Mouse (Mus musculus): ENCODE data around the gene Etv1. TPM values are rescaled to one million over a fixed set of nuclear protein-coding genes. Genes with fewer than 3 reads are reported as not detected.

The Etv1 gene
- polyA plus RNA-seq (2016; fragmentation: Nextera tagmentation; extraction: Ambion mirVana): 18.5 and 21.1 TPM in 2 replicates

DNA sequence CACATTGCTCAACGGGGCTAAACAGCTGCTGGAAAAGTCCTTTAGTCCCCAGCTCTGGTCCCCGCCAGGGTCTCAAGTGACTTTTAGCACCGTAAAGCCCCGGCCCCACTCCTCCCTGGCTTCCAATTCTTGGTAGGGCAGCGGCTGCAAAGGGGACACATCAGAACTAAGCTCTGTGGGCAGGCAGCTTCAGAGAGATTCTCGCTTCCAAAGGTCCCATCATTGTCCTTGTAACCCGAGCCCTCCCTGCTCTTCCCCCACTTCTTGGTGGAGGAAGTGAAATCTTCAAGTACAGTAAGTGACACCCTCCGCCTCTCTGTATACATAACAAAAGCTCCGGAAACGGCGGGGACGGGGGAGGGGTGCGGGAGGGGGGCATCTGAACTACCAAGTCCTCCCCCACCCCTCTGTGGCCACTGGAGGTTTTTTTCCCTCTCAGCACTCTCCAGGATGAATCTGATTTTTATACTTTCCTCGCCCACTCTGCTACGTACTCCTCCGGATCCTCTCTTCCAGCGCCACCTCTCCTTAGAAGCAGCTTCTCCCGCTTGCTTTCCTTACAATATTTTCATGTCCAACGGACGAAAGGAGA is at the start of gene Etv1:
Etv1 (plus strand) TSS at position 195 of the 592 bp plus-strand sequence.
- H3K4me3 ChIP-seq: peak within 1 kb of the TSS; percentile 71
- H3K27me3 ChIP-seq (ENCODE audit: insufficient read depth, poor library complexity, severe bottlenecking): no peaks in the 10 kb centered on the region
- no peaks in the 10 kb centered on the region for H3K9me3 ChIP-seq
- WGBS: under 1% methylated on average over 20 of the region's 20 CpGs
- peak within 1 kb of the TSS; percentile 89 for H3K27ac ChIP-seq
- DNase-seq (ENCODE audit: low spot score): peak; percentile 88
- H3K36me3 ChIP-seq: no peaks in the 10 kb centered on the region
- H3K4me1 ChIP-seq: no peaks in the 10 kb centered on the region

DNA sequence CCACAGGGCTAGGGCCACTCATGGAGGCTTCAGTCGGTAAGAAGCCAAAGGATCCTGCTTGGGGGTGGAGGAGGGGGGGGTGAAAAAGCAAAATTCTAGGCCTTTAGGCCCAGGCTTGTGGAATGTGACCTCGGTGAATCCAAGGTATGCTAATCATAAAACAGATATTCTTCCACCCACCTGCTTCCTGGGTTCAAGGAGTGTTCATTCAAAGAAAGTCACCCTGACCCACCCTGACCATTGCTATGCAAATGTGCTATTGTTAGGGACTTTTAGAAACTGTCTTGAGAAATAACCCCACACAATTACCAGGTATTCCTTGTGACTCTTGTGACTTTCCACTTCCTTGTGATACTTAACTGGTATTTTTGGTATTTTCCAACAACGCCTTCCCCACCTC is 49.5 kb upstream of the Etv1 start:
- no peaks in the 10 kb centered on the region for H3K9me3 ChIP-seq
- no peak overlapping the region for H3K27ac ChIP-seq
- DNase-seq (ENCODE audit: low spot score): no peak
- no peaks in the 10 kb centered on the region for H3K36me3 ChIP-seq
- WGBS: 71% methylated on average over 3 of the region's 3 CpGs
- H3K27me3 ChIP-seq (ENCODE audit: insufficient read depth, poor library complexity, severe bottlenecking): no peaks in the 10 kb centered on the region
- H3K4me1 ChIP-seq: no peaks in the 10 kb centered on the region
- H3K4me3 ChIP-seq: no peak overlapping the region

DNA sequence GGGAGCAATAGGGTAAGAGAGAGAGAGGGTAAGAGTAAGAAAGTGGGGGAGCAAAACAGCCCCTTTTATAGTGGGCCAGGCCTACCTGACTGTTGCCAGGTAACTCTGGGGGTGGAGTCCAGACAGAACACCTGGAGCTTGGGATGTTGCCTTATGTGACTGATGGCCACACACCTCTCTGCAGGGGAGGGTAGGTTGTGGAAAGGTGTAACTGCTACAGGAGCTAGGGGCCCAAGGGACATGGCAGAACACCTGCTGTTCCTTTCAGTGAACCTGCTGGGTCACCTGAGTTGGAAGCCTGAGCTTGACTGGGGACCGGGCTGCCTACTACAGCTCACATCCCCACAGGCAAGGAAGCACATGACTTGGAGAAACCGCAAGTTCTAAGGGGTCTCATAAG is 48.4 kb upstream of the Etv1 start:
- Histone ChIP-seq H3K4me3 (no peak overlapping the region), H3K9me3 (no peaks in the 10 kb centered on the region), H3K27me3 (ENCODE audit: insufficient read depth, poor library complexity, severe bottlenecking) (no peaks in the 10 kb centered on the region), H3K36me3 (no peaks in the 10 kb centered on the region), H3K27ac (no peak overlapping the region), H3K4me1 (no peaks in the 10 kb centered on the region)
- WGBS: 82% methylated on average over 2 of the region's 2 CpGs
- DNase-seq (ENCODE audit: low spot score): no peak

DNA sequence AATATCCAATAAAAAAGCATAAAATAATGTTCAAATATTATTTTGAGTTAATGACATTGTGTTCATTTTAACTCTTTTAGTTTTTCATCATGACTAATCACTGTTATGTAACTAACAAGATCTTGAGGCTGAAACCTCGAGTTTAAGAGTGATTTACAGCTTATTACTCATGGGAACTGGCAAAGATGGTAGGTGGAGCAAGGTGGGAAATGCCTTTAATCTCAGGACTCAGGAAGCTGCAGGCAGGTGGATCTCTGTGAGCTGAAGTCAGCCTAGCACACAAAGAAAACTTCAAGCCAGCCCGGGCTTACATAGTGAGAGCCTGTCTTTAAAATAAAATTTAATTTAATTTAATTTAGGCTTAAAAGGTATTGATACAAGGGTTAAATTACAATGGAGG is 19.9 kb upstream of the Etv1 start:
- Histone ChIP-seq H3K4me1 (no peaks in the 10 kb centered on the region), H3K4me3 (no peak overlapping the region), H3K27ac (no peak overlapping the region), H3K36me3 (no peaks in the 10 kb centered on the region), H3K27me3 (ENCODE audit: insufficient read depth, poor library complexity, severe bottlenecking) (no peaks in the 10 kb centered on the region), H3K9me3 (no peaks in the 10 kb centered on the region)
- no peak for DNase-seq (ENCODE audit: low spot score)
- WGBS: 47% methylated on average over 2 of the region's 2 CpGs

DNA sequence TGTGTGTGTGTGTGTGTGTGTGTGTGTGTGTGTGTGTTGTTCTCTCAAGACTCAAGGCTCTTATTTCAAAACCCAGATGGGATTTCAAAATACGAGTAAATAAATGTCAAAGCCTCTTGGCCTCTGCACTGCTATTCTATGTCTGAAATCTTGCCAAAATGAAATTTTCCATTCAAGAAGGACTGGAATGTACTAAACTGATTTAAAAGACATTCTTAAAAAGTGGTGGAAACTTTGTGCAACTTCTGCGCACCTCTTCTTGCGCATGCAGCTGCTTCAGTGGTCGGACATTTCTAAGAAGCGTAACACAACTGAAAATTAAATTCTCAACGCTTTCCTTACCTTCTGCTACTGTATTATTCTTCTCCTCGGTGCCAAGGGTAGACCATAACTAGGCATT is 1.9 kb upstream of the Etv1 start:
- Histone ChIP-seq H3K27me3 (ENCODE audit: insufficient read depth, poor library complexity, severe bottlenecking) (no peaks in the 10 kb centered on the region), H3K36me3 (no peaks in the 10 kb centered on the region), H3K27ac (no peak overlapping the region), H3K4me1 (no peaks in the 10 kb centered on the region), H3K9me3 (no peaks in the 10 kb centered on the region), H3K4me3 (no peak overlapping the region)
- WGBS: 78% methylated on average over 7 of the region's 7 CpGs
- no peak for DNase-seq (ENCODE audit: low spot score)

DNA sequence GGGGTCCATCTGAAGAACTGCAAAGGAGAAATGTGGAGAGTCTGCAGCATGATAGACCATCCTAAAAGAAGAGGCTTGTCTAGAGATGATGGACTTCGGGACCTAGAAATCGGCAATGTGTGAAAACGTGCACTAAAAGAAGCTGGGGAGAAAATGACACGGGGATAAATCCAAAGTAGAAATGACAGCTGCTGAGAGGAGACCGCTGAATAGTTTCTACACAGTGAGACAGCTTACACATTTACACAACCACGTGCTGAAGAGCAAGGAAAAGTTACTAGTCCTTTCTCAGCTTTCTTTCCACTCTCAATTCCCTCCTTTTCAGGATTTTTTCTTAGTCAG is 1.3 kb upstream of the Etv1 start:
- H3K4me3 ChIP-seq: peak overlapping the region; percentile 71
- DNase-seq (ENCODE audit: low spot score): no peak
- WGBS: 11% methylated on average over 6 of the region's 6 CpGs
- H3K4me1 ChIP-seq: no peaks in the 10 kb centered on the region
- H3K36me3 ChIP-seq: no peaks in the 10 kb centered on the region
- H3K27me3 ChIP-seq (ENCODE audit: insufficient read depth, poor library complexity, severe bottlenecking): no peaks in the 10 kb centered on the region
- no peaks in the 10 kb centered on the region for H3K9me3 ChIP-seq
- peak overlapping the region; percentile 73; the same call in 1 of the 2 replicates for H3K27ac ChIP-seq

DNA sequence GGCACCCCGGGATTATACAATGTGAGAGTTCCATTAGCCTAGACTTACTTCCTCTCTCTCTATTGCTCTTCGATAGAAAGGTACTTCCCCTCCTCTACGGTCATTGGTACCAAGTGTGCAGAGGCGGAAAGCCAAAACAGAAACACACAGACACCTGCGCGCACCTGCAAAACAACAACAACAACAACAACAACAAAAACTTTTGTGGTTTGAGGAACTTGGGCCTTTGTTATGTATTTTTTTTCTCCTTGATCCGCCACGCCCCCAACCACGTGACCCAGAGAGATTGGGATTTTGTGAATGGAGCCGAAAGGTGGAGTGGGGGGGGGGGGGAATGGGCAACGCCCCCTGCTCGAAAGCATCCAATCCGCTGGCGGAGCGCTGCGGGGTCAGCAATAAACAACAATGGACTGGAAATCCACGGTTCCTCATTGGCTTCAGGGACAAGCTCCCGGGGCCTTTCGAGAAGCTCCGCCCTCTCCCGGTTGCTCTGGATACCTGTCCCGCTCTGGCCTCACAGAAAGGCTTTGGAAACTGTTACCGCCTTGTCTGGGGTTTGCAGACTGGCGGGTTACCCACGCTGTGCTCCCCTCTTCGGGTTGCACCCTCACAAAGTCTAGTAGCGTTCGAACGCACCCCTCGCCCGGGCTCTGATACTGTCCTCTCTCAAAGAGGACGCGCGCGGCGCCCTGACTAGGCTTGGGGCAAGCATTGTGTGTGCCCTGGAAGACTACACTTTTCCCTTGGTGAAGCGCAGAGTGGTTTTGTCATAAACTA is 693 bp upstream of the Etv1 start:
- under 1% methylated on average over 36 of the region's 37 CpGs for WGBS
- DNase-seq (ENCODE audit: low spot score): peak; percentile 96
- Histone ChIP-seq H3K27me3 (ENCODE audit: insufficient read depth, poor library complexity, severe bottlenecking) (no peaks in the 10 kb centered on the region), H3K27ac (peak overlapping the region; percentile 89), H3K4me3 (peak overlapping the region; percentile 71), H3K9me3 (no peaks in the 10 kb centered on the region), H3K4me1 (no peaks in the 10 kb centered on the region), H3K36me3 (no peaks in the 10 kb centered on the region)

DNA sequence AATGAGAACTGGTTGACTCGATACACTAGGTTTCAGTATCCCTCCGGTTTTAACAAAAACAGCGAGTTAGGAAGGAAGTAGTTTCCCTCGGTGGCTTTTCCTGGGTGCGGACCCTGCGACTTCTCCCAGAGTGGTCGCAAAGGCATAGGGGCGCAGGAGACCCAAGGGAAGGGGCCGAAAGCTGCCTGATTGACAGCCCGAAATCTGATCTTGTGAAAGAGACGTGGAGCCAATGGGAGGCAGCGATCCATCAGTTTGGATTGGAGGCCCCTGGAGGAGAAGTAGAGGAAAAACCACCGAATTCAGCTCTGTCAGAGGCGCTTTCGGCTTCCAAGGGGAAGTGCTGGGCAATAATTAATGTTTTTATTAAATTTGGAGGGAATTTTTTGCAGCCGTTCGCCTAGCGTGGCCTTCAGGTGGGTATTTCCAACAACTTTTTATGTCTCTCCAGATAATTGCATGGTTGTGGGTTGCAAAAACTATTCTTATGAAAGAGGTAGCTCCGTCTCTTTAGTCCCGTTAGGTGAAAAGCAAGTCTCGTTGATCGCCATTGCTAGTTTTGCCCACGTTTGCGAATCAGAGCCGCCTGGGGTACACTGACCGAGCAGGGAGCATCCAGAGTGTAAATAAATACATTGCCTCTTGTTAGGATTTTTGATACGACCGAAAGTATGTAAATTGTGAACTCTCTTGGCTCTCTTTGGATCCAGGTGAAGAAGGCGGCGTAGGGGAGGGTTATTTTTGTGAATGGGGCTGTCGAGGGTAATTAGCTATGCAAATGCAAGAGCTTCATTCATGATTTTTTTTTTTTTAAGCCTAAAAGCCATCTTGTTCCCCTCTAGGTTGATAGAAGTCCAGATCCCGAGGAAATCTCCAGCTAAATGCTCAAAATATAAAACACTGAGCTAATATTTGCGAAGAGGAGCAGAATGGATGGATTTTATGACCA is 1.1 kb downstream of the Etv1 start:
- Histone ChIP-seq H3K9me3 (no peaks in the 10 kb centered on the region), H3K27ac (peak overlapping the region; percentile 89), H3K36me3 (no peaks in the 10 kb centered on the region), H3K4me1 (no peaks in the 10 kb centered on the region), H3K27me3 (ENCODE audit: insufficient read depth, poor library complexity, severe bottlenecking) (no peaks in the 10 kb centered on the region), H3K4me3 (peak overlapping the region; percentile 71)
- WGBS: under 1% methylated on average over 33 of the region's 33 CpGs
- DNase-seq (ENCODE audit: low spot score): peak; percentile 91

DNA sequence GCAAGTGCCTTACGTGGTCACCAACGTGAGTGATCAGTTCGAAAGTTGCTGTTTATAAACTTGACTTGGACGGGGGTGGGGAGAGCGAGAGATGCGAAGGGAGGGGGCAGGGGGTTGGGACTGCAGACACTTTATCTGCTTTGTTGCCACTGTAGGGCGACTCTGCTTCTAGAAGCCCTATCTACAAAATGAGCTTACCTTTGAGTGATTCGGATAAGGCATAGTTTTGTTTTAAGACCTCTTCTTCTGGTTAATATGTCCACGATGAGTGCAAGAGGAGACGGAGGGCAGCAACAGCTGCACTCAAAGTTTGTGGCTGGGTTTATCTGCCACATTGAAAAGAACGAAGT is 1.8 kb downstream of the Etv1 start:
- WGBS: under 1% methylated on average over 11 of the region's 11 CpGs
- DNase-seq (ENCODE audit: low spot score): no peak
- Histone ChIP-seq H3K4me3 (peak overlapping the region; percentile 71), H3K9me3 (no peaks in the 10 kb centered on the region), H3K27me3 (ENCODE audit: insufficient read depth, poor library complexity, severe bottlenecking) (no peaks in the 10 kb centered on the region), H3K27ac (peak overlapping the region; percentile 89), H3K36me3 (no peaks in the 10 kb centered on the region), H3K4me1 (no peaks in the 10 kb centered on the region)

DNA sequence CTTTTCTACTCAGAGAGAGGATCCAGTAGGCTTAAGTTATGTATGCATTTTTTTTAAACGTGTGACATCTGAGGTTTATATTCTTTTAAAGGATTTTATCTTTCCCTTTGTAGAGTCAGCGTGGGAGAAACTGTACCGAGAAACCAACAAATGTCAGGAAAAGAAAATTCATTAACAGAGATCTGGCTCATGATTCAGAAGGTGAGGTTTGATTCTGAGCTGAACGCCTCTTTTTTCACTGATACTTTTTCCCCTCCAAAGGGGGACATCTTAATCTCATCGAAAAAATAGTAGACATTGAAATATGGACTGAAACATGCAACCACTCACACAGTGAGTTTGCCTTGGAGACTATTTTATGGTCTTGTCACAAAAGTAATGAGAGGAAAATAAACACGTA is 2.5 kb downstream of the Etv1 start:
- Histone ChIP-seq H3K27ac (no peak overlapping the region), H3K9me3 (no peaks in the 10 kb centered on the region), H3K4me3 (peak overlapping the region; percentile 71), H3K4me1 (no peaks in the 10 kb centered on the region), H3K27me3 (ENCODE audit: insufficient read depth, poor library complexity, severe bottlenecking) (no peaks in the 10 kb centered on the region), H3K36me3 (no peaks in the 10 kb centered on the region)
- DNase-seq (ENCODE audit: low spot score): no peak
- 34% methylated on average over 6 of the region's 6 CpGs for WGBS

DNA sequence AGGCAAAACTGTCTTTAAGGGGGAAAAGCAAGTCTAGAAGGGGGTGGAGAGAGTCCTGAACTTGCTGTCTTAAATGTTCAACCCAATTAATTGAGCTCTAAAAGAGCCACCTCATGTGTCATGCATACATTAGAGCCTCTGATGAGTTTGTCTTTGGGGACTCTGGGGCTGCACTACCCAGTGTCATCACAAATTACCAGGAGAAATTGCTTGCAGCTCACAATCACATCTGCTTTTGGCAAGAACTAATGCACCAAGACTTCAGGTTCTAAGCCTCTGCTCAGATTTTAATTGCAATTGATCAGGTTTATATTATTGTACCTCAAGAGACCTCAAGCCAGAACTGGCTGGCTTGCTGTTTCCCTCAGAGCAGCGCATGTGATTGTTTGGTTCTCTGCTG is 4.1 kb downstream of the Etv1 start:
- Histone ChIP-seq H3K4me1 (no peaks in the 10 kb centered on the region; the same call in 1 of the 2 replicates), H3K9me3 (no peaks in the 10 kb centered on the region), H3K27ac (no peak overlapping the region), H3K4me3 (no peak overlapping the region), H3K27me3 (ENCODE audit: insufficient read depth, poor library complexity, severe bottlenecking) (no peaks in the 10 kb centered on the region), H3K36me3 (no peaks in the 10 kb centered on the region)
- DNase-seq (ENCODE audit: low spot score): no peak
- 67% methylated on average over 1 of the region's 1 CpGs for WGBS

DNA sequence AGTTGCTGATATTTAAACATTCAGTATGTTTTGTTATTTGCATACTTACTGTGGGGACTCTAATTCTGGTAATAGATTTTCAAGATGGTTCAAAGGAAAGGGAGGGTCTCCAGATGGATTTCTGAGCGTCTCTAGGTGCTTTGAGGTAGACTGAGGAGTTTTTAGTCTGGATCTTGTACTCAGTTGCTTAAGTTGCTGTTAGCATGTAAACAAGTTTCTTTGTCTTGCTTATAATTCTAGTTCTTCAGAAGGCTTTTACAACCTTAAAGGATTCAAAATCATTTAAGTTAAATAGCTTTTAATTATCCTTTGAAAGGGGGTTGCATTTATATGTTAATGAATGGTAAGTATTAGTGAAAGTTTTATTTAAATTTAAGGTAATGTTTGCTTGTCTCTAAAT is 5.0 kb downstream of the Etv1 start:
- H3K27ac ChIP-seq: no peak overlapping the region
- DNase-seq (ENCODE audit: low spot score): no peak
- no peaks in the 10 kb centered on the region for H3K9me3 ChIP-seq
- no peaks in the 10 kb centered on the region for H3K27me3 ChIP-seq (ENCODE audit: insufficient read depth, poor library complexity, severe bottlenecking)
- no peaks in the 10 kb centered on the region for H3K36me3 ChIP-seq
- H3K4me3 ChIP-seq: no peak overlapping the region
- H3K4me1 ChIP-seq: no peaks in the 10 kb centered on the region; the same call in 1 of the 2 replicates
- WGBS: 24% methylated on average over 1 of the region's 1 CpGs

DNA sequence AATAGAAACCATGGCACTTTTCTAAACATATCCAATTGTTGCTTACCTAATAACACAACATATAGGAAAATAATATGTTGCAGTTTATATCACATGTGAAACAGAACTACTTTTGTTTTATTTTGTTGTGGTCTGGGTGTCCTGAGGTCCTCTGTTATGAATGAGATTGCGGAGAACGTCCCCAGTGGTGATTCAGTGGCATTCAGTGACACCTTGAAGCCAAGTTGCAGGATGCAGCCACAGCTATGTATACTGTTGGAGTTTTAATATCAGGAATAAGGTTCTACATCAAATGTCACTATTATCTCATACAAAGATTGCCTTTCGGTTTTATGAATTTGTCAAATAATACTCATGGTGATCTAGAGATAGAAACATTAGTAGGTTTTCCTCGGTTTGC is 7.4 kb downstream of the Etv1 start:
- no peaks in the 10 kb centered on the region for H3K9me3 ChIP-seq
- H3K27ac ChIP-seq: no peak overlapping the region
- H3K27me3 ChIP-seq (ENCODE audit: insufficient read depth, poor library complexity, severe bottlenecking): no peaks in the 10 kb centered on the region
- no peaks in the 10 kb centered on the region; the same call in 1 of the 2 replicates for H3K4me1 ChIP-seq
- no peak overlapping the region for H3K4me3 ChIP-seq
- H3K36me3 ChIP-seq: no peaks in the 10 kb centered on the region
- 80% methylated on average over 4 of the region's 4 CpGs for WGBS
- no peak for DNase-seq (ENCODE audit: low spot score)
